Mouse (Mus musculus) central nervous system, embryonic 11.5 days (tissue): Measurements from ENCODE around the gene Sirpb1b. TPM values are rescaled to one million over a fixed set of nuclear protein-coding genes. Genes with fewer than 3 reads are reported as not detected.

Experiments used
- polyA plus RNA-seq: library from polyadenylated mRNA; depleted of rRNA; stranded (reverse); fragments of >200 nt; gene quantifications from 2 replicates; pipeline ENCODE4 v1.2.3, GENCODE M21; 2012; rRNA removed

The Sirpb1b gene
- not detected in 2 replicates for polyA plus RNA-seq

DNA sequence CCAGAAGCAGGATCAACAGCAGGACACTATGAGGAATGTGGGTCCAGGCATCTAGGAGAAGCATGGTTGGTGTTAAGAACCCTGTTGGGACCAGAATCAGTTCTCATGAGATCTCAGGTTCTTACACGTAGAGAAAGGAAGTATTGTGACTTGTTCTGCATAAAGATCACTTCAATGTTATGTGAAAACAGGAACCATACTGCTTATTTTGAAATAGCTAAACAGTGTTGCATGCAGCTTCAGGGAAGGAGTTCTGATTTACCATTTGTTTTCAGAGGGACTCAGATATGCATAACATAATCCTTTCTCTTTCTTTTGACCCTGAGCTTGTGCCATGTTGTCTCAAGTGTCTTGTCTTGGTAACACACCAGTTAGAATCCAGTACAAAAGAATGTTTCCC lies at the start of gene Sirpb1b:
Sirpb1b (minus strand) TSS at position 179 of the 400 bp plus-strand sequence.

Other genes starting within 250 kb of the Sirpb1b start
- gene Gm9733, start 242.8 kb downstream of the Sirpb1b start, polyA plus RNA-seq: not detected in 2 replicates
- gene Sirpb1a, start 148.5 kb downstream of the Sirpb1b start, polyA plus RNA-seq: not detected in 2 replicates